Mouse (Mus musculus): ENCODE data around the gene Dse.

DNA sequence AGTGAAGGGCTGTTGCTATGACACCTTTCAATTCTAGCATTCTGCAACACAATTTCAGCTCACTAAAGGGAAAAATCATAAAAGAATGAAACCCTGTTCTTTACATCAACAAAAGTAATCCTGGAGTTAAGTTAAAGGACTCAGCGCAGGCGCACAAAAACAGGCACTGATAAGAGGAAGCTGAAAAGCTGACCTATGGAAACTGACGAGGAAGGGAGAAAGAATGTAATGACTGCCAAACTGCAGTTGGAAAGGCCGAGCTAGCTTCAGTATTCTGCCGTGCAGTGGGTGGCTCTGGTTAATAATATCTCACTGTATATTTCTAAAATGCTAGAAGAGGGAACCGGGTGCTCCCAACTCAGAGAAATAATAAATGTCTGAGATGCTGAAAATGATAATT is 69.5 kb downstream of the Dse start:
- TF ChIP-seq POLR2A (IDR thresholded peaks at IDR 0.05; ENCODE audit: borderline replicate concordance, extremely low read depth, low read depth, low read length) (no peak), CTCF (IDR thresholded peaks at IDR 0.05; ENCODE audit: insufficient read depth, low read length) (no peak)

Data from lung, adult 2 months (tissue).